Comparison of ENCODE assay signal across 19 mouse cellular contexts in the genomic region with DNA sequence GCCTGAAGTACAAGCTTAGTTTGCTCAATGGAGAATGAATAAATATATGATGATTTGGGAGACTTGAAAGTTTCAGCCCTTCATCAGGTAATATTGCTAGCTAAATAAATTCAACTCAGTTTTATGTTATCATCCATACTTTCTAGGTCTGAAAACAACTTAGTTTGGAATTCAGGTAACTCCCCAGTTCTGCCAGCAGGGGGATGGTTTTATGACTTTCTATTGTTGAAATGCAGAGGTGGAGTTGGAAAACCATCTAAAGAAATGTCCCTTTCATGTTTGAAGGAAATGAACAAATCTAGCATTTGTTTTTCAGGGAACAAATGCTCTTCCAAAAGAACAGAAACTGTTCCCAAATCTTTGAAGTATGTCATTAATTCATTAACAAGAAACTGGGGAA.
DNase-seq lines count a peak whose midpoint lies in the region; ATAC-seq and TF ChIP-seq lines count a peak whose summit lies in the region.
"Had no signal": no experiment of that assay in that cellular context is flagged by ENCODE, and none has a peak within 500 bp of the region (broad histone marks: within the 10 kb centered on the region; RNA-seq: fewer than 3 reads in every experiment).

No protein-coding gene starts in this region.

- no peaks in the 10 kb centered on the region for H3K36me3 ChIP-seq in embryonic facial prominence, embryonic 11.5 days (replicated peaks; ENCODE audit: control insufficient read depth, insufficient read depth, low read depth, low read length)
- no peaks in the 10 kb centered on the region for H3K36me3 ChIP-seq in embryonic facial prominence, embryonic 10.5 days (replicated peaks)
- H3K36me3 ChIP-seq in kidney, postnatal 0 days (ENCODE audit: insufficient read depth, low read length), result no peaks in the 10 kb centered on the region
- H3K36me3 ChIP-seq in kidney, embryonic 16.5 days (ENCODE audit: insufficient read depth, low read length), result no peaks in the 10 kb centered on the region
- H3K36me3 ChIP-seq in lung, embryonic 14.5 days (ENCODE audit: insufficient read depth), result no peaks in the 10 kb centered on the region
- H3K36me3 ChIP-seq: heart, embryonic 12.5 days; hindbrain, embryonic 15.5 days had no signal

- H3K4me3 ChIP-seq in embryonic facial prominence, embryonic 11.5 days (ENCODE audit: low read depth, low read length), result no peak overlapping the region
- no peak overlapping the region for H3K4me3 ChIP-seq in embryonic facial prominence, embryonic 10.5 days
- no peak overlapping the region for H3K4me3 ChIP-seq in kidney, postnatal 0 days (replicated peaks; ENCODE audit: low read depth, low read length)
- no peak overlapping the region for H3K4me3 ChIP-seq in kidney, embryonic 16.5 days (ENCODE audit: low read length)
- no peak overlapping the region for H3K4me3 ChIP-seq in lung, embryonic 14.5 days (ENCODE audit: low read depth, low read length)
- H3K4me3 ChIP-seq: forebrain, embryonic 13.5 days; heart, embryonic 12.5 days; hindbrain, embryonic 15.5 days had no signal

- no peak overlapping the region for H3K27ac ChIP-seq in embryonic facial prominence, embryonic 11.5 days (replicated peaks; ENCODE audit: low read depth, low read length)
- H3K27ac ChIP-seq in embryonic facial prominence, embryonic 10.5 days (replicated peaks), result no peak overlapping the region
- no peak overlapping the region for H3K27ac ChIP-seq in kidney, postnatal 0 days
- no peak overlapping the region for H3K27ac ChIP-seq in kidney, embryonic 16.5 days (ENCODE audit: low read length)
- no peak overlapping the region for H3K27ac ChIP-seq in lung, embryonic 14.5 days (ENCODE audit: low read depth)
- H3K27ac ChIP-seq: forebrain, embryonic 13.5 days; hindbrain, embryonic 15.5 days had no signal

- no peaks in the 10 kb centered on the region for H3K9me3 ChIP-seq in embryonic facial prominence, embryonic 11.5 days (replicated peaks; ENCODE audit: control insufficient read depth, low read length)
- H3K9me3 ChIP-seq in embryonic facial prominence, embryonic 10.5 days, result no peaks in the 10 kb centered on the region
- no peaks in the 10 kb centered on the region for H3K9me3 ChIP-seq in kidney, postnatal 0 days (replicated peaks; ENCODE audit: low read length)
- no peaks in the 10 kb centered on the region for H3K9me3 ChIP-seq in kidney, embryonic 16.5 days (ENCODE audit: low read length)
- no peaks in the 10 kb centered on the region for H3K9me3 ChIP-seq in lung, embryonic 14.5 days (ENCODE audit: low read depth, low read length)
- H3K9me3 ChIP-seq: forebrain, embryonic 13.5 days; hindbrain, embryonic 15.5 days had no signal

- DNase-seq in embryonic facial prominence, embryonic 11.5 days (ENCODE audit: low spot score), result peak; percentile 5
- DNase-seq in embryonic facial prominence, embryonic 10.5 days (ENCODE audit: low spot score), result no peak
- no peak for DNase-seq in kidney, postnatal 0 days (ENCODE audit: low spot score)
- no peak for DNase-seq in lung, embryonic 14.5 days
- no peak for DNase-seq in lung, postnatal 4 days
- peak; percentile 24 for DNase-seq in R1 (ENCODE audit: low read depth, low spot score)
- DNase-seq in cerebellum, postnatal 14 days, result no peak
- DNase-seq: adrenal gland, adult 8-10 months; B cell, adult 2 months; cerebellum, adult 2 months; cerebellum, postnatal 25 days; forebrain, postnatal 0 days; gastrocnemius, postnatal 14 days had no signal

- no peak overlapping the region for H3K9ac ChIP-seq in embryonic facial prominence, embryonic 11.5 days (replicated peaks; ENCODE audit: low read length)
- no peak overlapping the region for H3K9ac ChIP-seq in kidney, postnatal 0 days (ENCODE audit: low read depth, low read length)
- no peak overlapping the region for H3K9ac ChIP-seq in kidney, embryonic 16.5 days (replicated peaks; ENCODE audit: low read length)
- H3K9ac ChIP-seq in lung, embryonic 14.5 days, result no peak overlapping the region
- H3K9ac ChIP-seq: forebrain, embryonic 13.5 days; forebrain, postnatal 0 days; heart, embryonic 12.5 days; hindbrain, embryonic 15.5 days had no signal

- no peak for ATAC-seq in embryonic facial prominence, embryonic 11.5 days (replicated peaks; ENCODE audit: insufficient number of reproducible peaks, low FRiP score, low TSS enrichment, low read depth)
- ATAC-seq in kidney, postnatal 0 days (replicated peaks; ENCODE audit: low FRiP score, low read depth), result no peak
- no peak for ATAC-seq in kidney, embryonic 16.5 days (ENCODE audit: low FRiP score, low TSS enrichment)
- ATAC-seq in lung, embryonic 14.5 days (ENCODE audit: insufficient read depth), result no peak
- ATAC-seq: CD4-positive, CD25-positive, alpha-beta regulatory T cell, adult 4 months; forebrain, embryonic 13.5 days; forebrain, postnatal 0 days; Patski had no signal

- no peak overlapping the region for H3K4me2 ChIP-seq in embryonic facial prominence, embryonic 11.5 days (ENCODE audit: low read depth, low read length)
- no peak overlapping the region for H3K4me2 ChIP-seq in kidney, postnatal 0 days (ENCODE audit: low read length)
- H3K4me2 ChIP-seq in kidney, embryonic 16.5 days (replicated peaks; ENCODE audit: low read depth, low read length), result no peak overlapping the region
- H3K4me2 ChIP-seq in lung, embryonic 14.5 days, result no peak overlapping the region
- H3K4me2 ChIP-seq: forebrain, embryonic 13.5 days; heart, embryonic 12.5 days; hindbrain, embryonic 15.5 days had no signal

- peak; percentile 40; the same call in 1 of the 2 replicates for TF ChIP-seq CTCF in kidney, postnatal 0 days (IDR thresholded peaks at IDR 0.05; ENCODE audit: low read depth)
- peak; percentile 25 for TF ChIP-seq CTCF in lung, embryonic 14.5 days (IDR thresholded peaks at IDR 0.05; ENCODE audit: low read depth)

- H3K27me3 ChIP-seq in embryonic facial prominence, embryonic 11.5 days (ENCODE audit: control insufficient read depth, insufficient read depth, low read length), result no peaks in the 10 kb centered on the region
- H3K27me3 ChIP-seq in embryonic facial prominence, embryonic 10.5 days (replicated peaks; ENCODE audit: low read depth, poor library complexity, severe bottlenecking), result no peaks in the 10 kb centered on the region
- H3K27me3 ChIP-seq in kidney, postnatal 0 days (ENCODE audit: insufficient read depth, low read length), result no peaks in the 10 kb centered on the region
- H3K27me3 ChIP-seq in kidney, embryonic 16.5 days (ENCODE audit: insufficient read depth, low read length), result no peaks in the 10 kb centered on the region
- H3K27me3 ChIP-seq in lung, embryonic 14.5 days (ENCODE audit: insufficient read depth, low read length), result no peaks in the 10 kb centered on the region
- H3K27me3 ChIP-seq: forebrain, embryonic 13.5 days; heart, embryonic 12.5 days; hindbrain, embryonic 15.5 days had no signal

- no peaks in the 10 kb centered on the region for H3K4me1 ChIP-seq in embryonic facial prominence, embryonic 11.5 days (ENCODE audit: control insufficient read depth, insufficient read depth, low read length)
- no peaks in the 10 kb centered on the region for H3K4me1 ChIP-seq in embryonic facial prominence, embryonic 10.5 days
- no peaks in the 10 kb centered on the region for H3K4me1 ChIP-seq in kidney, postnatal 0 days (replicated peaks; ENCODE audit: insufficient read depth, low read length)
- no peaks in the 10 kb centered on the region for H3K4me1 ChIP-seq in kidney, embryonic 16.5 days (ENCODE audit: insufficient read depth, low read length)
- H3K4me1 ChIP-seq in lung, embryonic 14.5 days (ENCODE audit: insufficient read depth), result no peaks in the 10 kb centered on the region
- H3K4me1 ChIP-seq: heart, embryonic 12.5 days had no signal

Comparison
In these comparisons a context has a peak if more than half of its experiments do, and no peak if none do; other contexts are left out.
1. DNase-seq: peak in embryonic facial prominence, embryonic 11.5 days (single experiment) and R1 (single experiment); none in embryonic facial prominence, embryonic 10.5 days (single experiment), kidney, postnatal 0 days (single experiment), lung, embryonic 14.5 days (single experiment), lung, postnatal 4 days (0 of 2) and cerebellum, postnatal 14 days (0 of 2).